Mouse (Mus musculus): ENCODE measurements around the gene Cela1.
A peak's percentile ranks its signal among the peaks of the same experiment; 100 is the strongest.

DNA sequence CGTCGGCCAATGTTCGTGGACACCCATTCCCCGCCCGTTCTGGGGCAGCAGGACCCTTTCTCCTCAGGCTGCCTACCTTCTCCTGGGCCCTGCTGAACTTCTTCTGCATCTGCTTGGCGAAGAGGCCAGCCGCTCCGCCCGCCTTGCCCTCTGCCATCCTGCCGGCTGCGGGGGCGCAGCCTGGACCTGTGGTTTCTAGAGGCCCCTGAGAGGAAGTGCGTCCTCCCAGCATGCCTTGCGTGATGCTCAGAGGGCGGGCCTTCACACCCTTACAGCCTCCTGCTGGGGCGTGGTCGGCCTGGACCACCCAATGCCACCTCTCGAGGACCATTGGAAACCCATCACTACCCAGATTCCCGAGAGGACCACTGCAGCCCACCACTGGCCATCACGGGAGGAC, 18.4 kb downstream of the Cela1 start, which contains the start of gene Bin2:
- TF ChIP-seq CTCF (IDR thresholded peaks at IDR 0.05; ENCODE audit: extremely low read depth, insufficient read depth, low read length) (no peak), POLR2A (IDR thresholded peaks at IDR 0.05; ENCODE audit: extremely low read depth, insufficient read depth, low read length) (0 out of 2 replicates have a peak, but pooled peaks have one; percentile 8)
